Mouse (Mus musculus): ENCODE measurements around the gene Dnah17.

Gene Dnah17

GRCm38 (mm10) chr11:118130534-118130933, at the start of gene Dnah17:
Gene Dnah17, minus strand, starts transcription at chr11:118130634.
- DNase-seq (ENCODE audit: low read depth, low spot score), result no peak

DNA sequence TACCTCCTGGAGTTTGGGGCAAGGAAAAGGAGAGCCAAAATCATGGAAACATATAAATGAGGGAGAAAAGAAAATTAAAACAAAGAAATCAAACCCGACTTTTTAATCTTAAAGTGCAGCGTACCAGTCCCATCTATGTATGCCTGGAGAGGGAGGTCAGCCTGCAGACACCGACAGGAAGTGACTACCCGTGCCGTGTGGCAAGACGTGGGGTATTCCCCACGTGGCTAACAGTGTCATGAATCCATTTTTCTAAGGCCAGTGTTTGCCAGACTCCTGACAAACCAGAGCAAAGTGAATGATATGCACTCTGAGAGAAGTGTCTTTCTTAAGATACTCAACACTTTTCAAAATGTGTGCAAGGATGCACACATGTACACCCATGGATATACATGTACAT, 49.8 kb upstream of the Dnah17 start:
- DNase-seq (ENCODE audit: low read depth, low spot score), result no peak

DNA sequence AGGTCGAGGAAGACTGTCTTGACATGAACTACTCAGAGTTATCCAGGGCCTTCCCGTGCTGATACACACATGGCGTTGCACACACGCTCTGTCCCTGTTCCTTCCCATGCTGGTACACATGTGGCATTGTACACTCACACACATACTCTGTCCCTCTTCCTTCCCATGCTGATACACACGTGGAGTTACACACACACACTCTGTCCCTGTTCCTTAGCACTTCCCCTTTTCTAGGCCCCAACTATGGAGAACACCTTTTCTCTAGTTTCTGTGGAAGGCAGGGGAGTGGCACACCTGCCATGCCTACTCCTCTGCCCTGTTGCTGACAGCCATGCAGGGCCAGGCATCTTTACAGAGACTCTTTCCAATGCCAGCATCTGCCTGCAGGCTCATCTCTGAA, 47.8 kb upstream of the Dnah17 start:
- no peak for DNase-seq (ENCODE audit: low read depth, low spot score)

DNA sequence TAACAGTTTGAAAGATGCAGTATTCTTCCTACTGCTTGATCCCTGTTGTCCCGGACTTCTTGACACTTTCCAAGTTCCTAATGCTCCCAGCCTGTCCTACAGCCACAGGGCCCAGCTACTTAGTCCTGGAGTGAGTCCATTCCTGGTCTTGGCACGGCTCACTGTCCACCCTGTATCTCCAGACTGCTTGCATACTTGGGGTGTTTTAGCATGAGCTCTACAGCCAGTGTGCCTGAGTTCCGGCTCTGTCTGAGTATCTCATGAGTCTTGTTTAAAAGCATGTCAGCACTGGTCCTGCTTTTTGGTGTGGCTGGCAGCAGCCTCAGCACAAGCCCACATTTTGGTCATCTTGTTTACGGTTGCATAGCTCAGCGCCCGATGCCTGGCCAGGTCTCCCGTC, 44.3 kb upstream of the Dnah17 start:
- DNase-seq (ENCODE audit: low read depth, low spot score), result no peak

DNA sequence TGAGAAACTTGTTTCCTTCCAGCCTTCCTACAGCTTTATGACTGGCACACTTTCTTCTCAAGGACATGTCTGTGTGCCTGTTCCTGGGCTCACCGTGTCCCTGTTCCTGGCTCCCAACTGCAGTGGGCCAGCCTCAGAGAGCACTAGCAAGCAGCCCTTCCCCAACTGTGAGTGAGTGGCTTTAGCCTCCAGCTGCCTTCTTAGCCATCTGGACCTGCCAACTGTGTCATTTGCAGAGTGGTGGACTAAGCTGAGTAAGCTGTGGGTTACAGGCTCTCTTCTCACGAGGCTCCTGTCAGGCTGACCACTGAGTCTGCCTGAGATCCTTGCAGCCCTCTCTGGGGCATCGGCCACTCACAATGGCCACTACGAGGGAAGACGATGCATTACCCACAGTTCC, 42.3 kb upstream of the Dnah17 start:
- DNase-seq (ENCODE audit: low read depth, low spot score), result no peak

- DNase-seq (ENCODE audit: low read depth, low spot score), result no peak
These were observed 39.9 kb upstream of the Dnah17 start for GRCm38 (mm10) chr11:118170333-118170732.

DNA sequence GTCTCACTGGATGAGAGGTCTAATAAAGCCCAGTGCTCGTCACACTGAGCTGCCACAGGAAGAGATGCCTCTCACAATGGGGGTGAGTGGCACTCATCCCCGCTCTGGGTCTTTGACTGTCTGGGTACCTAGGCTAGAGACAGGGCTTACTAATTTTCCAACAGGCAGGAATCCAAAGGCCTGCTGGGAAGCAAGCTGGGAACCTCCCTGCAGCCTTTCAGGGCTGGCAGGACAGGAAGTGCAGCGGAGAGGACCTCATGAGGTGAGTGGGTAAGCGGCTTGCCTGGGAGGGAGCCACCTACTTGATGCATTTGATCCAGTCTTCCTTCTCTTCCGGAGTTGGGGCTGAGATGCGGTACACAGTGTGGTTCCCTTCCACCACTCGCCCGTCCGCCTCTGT, 38.3 kb upstream of the Dnah17 start:
- no peak for DNase-seq (ENCODE audit: low read depth, low spot score)

GRCm38 (mm10) chr11:118166626-118167025, 36.2 kb upstream of the Dnah17 start:
- DNase-seq (ENCODE audit: low read depth, low spot score), result no peak

- no peak for DNase-seq (ENCODE audit: low read depth, low spot score)
These were observed 35.2 kb upstream of the Dnah17 start for GRCm38 (mm10) chr11:118165681-118166080.

DNA sequence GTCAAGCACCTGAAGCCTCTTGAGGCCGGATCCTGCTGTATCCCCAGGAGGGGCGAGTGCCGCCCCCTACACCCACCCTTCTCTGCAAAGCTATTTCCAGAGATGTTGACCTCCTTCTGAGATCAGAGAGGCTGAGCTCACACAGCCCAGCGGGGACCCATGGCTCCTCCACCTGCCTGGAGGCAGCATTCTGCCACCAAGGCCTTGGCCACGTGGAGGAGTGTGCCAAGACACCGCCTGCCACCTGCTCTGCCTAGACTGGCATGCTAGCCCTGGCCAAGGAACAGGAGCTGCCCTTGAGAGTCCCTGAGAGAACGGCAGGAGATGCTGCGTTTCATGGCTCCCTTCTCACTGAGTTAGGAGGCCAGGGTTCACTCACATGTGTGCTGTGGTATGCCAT, 34.1 kb upstream of the Dnah17 start:
- no peak for DNase-seq (ENCODE audit: low read depth, low spot score)

GRCm38 (mm10) chr11:118162245-118162644, 31.8 kb upstream of the Dnah17 start:
- no peak for DNase-seq (ENCODE audit: low read depth, low spot score)

DNA sequence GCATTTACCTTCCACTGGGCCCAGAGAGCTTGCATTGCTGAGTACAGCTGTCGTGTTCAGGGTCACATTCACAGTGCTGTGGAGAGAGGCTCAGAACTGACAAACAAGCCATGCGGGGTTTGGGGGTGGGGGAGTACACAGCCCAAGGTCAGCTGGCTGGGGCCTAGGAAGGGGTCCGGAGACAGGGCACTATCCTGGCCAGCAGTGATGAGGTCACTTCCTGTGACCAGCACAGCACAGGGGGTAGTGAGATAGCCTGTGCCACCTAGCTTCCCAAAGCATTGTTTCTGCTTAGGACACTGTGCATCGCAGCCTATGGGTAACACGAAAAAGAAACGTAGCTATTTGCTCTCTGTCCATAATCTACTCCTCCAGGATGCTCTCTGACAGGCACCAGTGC, 30.8 kb upstream of the Dnah17 start:
- no peak for DNase-seq (ENCODE audit: low read depth, low spot score)

DNA sequence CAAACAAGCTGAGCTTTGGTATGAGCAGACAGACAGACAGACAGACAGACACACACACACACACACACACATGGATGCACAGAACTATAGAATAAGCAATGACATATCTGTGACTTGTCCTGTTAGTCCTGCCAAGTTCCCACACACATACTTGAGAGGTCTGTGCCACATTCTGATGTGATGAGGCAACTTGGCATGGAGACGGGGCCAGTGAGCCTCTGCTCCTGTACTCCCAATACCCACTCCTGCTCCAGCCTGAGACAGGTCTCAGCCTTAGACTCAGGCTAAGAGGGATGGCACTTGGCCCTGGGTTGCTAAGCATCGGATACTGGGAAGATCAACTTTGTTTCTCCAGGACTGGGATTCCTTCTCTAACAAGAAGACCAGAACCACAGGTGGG, 30.3 kb upstream of the Dnah17 start:
- no peak for DNase-seq (ENCODE audit: low read depth, low spot score)

DNA sequence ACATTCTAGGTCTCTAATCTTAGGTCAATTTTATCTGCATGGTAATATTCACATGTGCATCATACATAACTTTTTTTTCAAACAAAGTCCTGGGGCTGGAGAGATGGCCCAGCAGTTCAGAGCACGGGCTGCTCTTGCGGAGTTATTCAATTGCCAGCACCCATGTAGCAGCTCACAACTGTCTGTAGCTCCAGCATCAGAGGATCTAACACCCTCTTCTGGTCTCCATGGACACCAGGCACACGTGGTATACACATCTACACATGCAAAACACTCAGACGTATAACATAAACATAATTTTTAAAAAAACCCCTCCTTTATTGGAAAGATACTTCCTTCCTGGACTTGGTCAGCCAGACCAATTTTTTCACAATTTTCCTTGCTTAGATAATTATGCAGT, 28.3 kb upstream of the Dnah17 start:
- DNase-seq (ENCODE audit: low read depth, low spot score), result no peak

GRCm38 (mm10) chr11:118156480-118157060, 26.1 kb upstream of the Dnah17 start:
- no peak for DNase-seq (ENCODE audit: low read depth, low spot score)

GRCm38 (mm10) chr11:118152964-118153363, 22.5 kb upstream of the Dnah17 start:
- no peak for DNase-seq (ENCODE audit: low read depth, low spot score)

DNA sequence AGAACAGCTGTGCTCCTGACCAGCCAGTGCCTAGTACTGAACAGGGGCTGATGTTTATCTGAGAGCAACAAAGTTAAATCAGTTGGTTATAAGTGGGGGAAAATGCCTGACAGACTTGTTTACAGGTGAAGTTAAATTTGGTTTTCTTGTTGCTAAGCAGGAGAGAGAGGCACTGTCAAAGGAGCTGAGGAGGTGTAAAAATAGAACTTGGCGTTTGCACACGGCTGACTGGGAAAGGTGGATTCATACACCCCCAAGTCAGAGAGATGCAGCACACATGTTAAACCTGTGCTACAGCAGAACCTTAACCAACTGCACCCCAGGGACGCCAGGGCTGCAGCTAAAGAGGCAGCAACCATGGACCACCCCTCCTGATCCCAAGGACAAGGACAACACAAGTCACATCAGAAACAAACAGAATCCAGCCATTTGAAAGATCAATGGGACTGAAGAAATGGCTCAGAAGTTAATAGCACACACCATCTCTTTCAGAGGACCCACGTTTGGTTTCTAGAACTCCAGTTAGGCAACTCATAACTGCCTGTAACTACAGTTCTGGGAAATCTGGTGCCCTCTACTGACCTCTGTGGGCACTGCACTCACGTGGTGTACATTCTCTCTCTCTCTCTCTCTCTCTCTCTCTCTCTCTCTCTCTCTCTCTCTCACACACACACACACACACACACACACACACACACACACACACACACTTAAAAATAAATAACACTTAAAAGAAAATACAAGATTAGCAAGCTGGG, 21.2 kb upstream of the Dnah17 start:
- no peak for DNase-seq (ENCODE audit: low read depth, low spot score)

- no peak for DNase-seq (ENCODE audit: low read depth, low spot score)
These were observed 19.8 kb upstream of the Dnah17 start for GRCm38 (mm10) chr11:118150115-118150701.

- DNase-seq (ENCODE audit: low read depth, low spot score), result no peak
These were observed 17.6 kb upstream of the Dnah17 start for GRCm38 (mm10) chr11:118147877-118148637.

DNA sequence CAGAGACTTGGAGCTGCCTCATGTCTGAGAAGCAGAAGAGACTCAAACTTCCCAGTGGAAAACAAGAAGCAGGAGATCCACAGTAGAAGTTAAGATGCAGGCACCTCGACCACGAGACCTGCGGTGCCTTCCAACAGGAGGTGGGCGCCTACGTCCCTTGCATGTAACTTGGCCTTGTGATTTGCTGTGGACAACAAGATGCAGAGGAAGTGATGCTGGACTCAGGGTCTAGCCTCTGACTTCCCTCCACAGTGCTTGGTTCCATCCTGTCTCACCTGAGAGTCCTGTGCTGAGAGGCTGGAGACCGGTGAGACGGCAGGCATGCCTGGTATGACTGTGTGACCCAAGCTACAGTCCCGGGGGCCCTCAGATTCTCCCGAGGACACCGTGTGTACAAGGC, 16.0 kb upstream of the Dnah17 start:
- DNase-seq (ENCODE audit: low read depth, low spot score), result no peak

- no peak for DNase-seq (ENCODE audit: low read depth, low spot score)
These were observed 15.4 kb upstream of the Dnah17 start for GRCm38 (mm10) chr11:118145771-118146351.

GRCm38 (mm10) chr11:118145092-118145491, 14.7 kb upstream of the Dnah17 start:
- no peak for DNase-seq (ENCODE audit: low read depth, low spot score)
